Mouse (Mus musculus): ENCODE results near the gene Ccdc39. TPM values are rescaled to one million over a fixed set of nuclear protein-coding genes. Genes with fewer than 3 reads are reported as not detected.

The Ccdc39 gene
- under 1 TPM; 0.22 to 0.25 TPM for total RNA-seq (2021)
- long read RNA-seq, experiment 1, result 0 reads
- long read RNA-seq, experiment 2, partial matches to known transcripts, result 0 of 1 reads
- long read RNA-seq, experiment 2, other reads (novel, unspliced or antisense), result 1 of 1 reads

DNA sequence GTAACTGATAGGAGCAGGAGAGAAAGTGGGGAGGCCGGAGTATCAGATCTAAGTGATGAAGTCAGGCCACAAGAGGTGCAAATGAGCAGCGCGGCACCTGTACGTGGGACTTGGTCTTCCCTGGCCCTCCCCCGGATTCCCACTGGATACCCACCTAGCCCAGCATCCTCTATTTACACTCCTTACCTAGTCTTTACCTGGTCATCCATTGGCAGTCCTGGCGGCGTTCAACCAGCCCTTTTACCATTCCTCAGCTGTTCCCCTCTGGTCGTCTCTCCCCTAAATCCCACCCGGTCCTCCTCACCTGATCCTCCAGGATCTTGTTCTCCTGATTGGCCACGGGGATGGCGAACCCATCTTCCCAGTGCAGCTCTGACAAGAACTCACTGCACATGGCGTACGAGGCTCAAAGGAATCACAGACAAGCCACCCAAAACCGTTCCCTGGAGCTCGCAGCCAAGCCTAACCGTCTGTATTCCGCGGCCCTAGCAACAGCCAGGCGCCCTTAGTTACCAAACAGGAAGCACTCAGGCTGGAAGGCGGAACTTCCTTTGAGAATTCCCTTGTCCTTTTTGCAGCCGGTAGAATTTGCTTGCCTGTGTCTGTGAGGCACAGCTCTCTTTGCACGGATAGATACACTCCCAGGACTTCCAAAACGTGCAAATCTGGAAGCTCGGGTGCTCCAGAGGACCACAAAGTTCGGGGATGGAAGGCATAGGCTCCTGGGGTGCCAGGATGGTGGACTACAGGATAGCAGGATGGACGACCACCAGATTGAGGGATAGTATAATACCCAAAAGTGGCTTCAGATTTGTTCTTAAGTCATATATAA lies at the start of gene Ccdc39:
TSS of gene Ccdc39 (minus strand) at position 510 of the 832 bp plus-strand sequence.
- intact Hi-C loops (cut with DNase I; ENCODE audit: low total_unique reads), result no loop called here
- DNase-seq, result peak; percentile 67

DNA sequence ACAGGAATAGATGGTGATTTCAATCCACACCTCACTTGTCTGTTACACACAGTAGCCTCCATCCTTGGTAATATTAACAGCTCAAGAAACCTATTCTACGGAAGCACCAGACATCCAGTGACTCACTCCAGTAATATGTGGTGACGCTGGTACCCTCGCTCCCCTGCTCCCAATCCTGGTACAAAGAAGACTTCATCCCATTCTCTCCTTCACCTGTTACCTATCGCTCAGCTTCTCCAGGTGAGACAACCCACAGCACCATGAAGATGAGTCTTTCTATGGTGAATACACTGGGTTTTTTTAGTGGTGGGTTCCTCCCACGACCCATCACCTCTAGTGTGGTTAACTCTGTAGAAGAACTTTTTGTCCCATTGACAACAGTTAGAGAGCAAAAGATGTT lies 49.3 kb upstream of the Ccdc39 start:
- DNase-seq, result no peak
- intact Hi-C loops (cut with DNase I; ENCODE audit: low total_unique reads), result no loop called here

- no peak for DNase-seq
- intact Hi-C loops (cut with DNase I; ENCODE audit: low total_unique reads), result no loop called here
Observed at GRCm38 (mm10) chr3:33887438-33887837, 43.3 kb upstream of the Ccdc39 start.

- intact Hi-C loops (cut with DNase I; ENCODE audit: low total_unique reads), result no loop called here
Observed at GRCm38 (mm10) chr3:33883105-33883504, 39.0 kb upstream of the Ccdc39 start.

DNA sequence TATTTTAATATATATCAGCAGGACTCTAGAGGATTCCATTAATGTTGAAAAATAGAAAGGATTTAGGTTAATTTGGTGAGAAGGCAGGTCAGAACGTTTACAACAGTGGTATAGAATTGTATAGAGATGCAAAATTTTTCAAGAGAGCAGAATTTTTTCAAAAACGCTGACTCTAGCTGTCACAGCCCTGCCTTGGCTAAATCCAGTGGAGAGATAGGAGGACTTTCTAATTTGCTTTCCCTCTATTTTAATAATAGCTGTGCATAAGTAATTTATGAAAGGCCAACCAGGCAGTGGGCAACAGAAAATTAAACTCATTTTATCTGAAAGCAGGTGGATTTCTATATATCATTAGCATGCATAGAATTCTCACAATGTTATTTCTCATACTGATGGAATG lies 38.6 kb upstream of the Ccdc39 start:
- no peak for DNase-seq
- intact Hi-C loops (cut with DNase I; ENCODE audit: low total_unique reads), result no loop called here

More at GRCm38 (mm10) chr3:33883105-33883504, 39.0 kb upstream of the Ccdc39 start:
- DNase-seq, result no peak

GRCm38 (mm10) chr3:33878661-33879060 lies 34.6 kb upstream of the Ccdc39 start:
- no peak for DNase-seq
- intact Hi-C loops (cut with DNase I; ENCODE audit: low total_unique reads), result no loop called here

GRCm38 (mm10) chr3:33874456-33875286 lies 30.6 kb upstream of the Ccdc39 start:
- intact Hi-C loops (cut with DNase I; ENCODE audit: low total_unique reads), result no loop called here
- no peak for DNase-seq

DNA sequence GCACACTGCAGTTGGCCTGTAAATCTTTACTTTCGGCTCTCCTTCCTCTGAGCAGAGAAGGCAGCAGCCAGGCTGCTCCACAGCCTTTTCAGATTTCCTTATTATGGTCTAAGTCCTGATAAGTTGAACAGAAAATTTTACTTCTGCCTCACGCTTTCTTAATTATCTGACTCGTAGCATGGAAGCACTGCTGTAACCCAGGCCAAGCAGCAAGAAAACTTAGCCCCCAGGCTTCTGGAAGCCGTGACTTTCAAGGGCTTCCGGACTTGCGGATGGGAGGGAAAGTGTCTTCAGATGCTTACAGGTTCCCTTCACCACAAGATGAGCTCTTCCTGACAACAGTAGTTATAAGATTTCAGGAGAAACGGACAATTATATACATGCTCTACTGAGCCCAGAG lies 29.7 kb upstream of the Ccdc39 start:
- DNase-seq, result no peak
- intact Hi-C loops (cut with DNase I; ENCODE audit: low total_unique reads), result no loop called here

DNA sequence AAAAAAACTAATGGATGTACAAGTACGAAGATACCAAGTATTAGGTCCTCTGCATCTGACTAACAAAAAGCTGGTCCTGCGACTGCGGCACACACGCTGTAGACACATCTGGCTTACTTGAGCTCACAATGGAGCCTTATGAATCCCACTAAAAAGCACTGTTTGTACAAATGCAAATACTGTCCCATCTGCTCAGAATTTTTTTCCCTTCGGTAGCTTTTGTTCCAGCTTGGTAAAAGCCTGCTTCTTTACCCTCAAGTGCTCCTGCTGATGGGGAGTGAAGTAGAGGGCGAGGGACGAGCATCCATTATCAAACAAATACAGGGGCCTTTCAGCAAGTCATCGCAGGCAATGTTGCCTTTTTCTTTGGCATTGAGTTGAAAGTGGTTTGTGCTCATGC lies 29.3 kb upstream of the Ccdc39 start:
- intact Hi-C loops (cut with DNase I; ENCODE audit: low total_unique reads), result no loop called here
- no peak for DNase-seq

- no peak for DNase-seq
- intact Hi-C loops (cut with DNase I; ENCODE audit: low total_unique reads), result no loop called here
Observed at GRCm38 (mm10) chr3:33864000-33864540, 20.0 kb upstream of the Ccdc39 start.

DNA sequence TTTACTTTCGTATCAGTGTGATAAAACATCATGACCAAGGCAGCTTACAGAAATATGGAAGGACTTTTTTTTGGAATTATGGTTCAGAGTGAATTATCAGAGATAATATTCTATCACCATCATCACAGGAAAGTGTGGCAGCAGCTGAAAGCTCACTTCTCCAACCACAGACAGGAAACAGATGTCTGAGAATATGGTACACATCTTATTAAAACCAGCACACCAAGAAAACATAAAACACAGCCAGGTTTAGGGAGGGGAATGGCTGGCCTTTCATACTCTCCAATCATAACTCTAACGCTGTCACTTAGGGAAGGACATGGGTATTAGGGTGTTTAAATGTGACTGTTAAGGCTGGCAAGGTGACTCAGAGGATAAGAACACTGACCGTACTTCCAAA lies 14.8 kb upstream of the Ccdc39 start:
- intact Hi-C loops (cut with DNase I; ENCODE audit: low total_unique reads), result no loop called here
- no peak for DNase-seq

GRCm38 (mm10) chr3:33853062-33853461 lies 9.0 kb upstream of the Ccdc39 start:
- intact Hi-C loops (cut with DNase I; ENCODE audit: low total_unique reads), result no loop called here
- DNase-seq, result no peak

- DNase-seq, result no peak
- intact Hi-C loops (cut with DNase I; ENCODE audit: low total_unique reads), result no loop called here
Observed at GRCm38 (mm10) chr3:33850856-33851255, 6.7 kb upstream of the Ccdc39 start.

- no peak for DNase-seq
- intact Hi-C loops (cut with DNase I; ENCODE audit: low total_unique reads), result no loop called here
Observed at GRCm38 (mm10) chr3:33846639-33847038, 2.5 kb upstream of the Ccdc39 start.

- no peak for DNase-seq
- intact Hi-C loops (cut with DNase I; ENCODE audit: low total_unique reads), result no loop called here
Observed at GRCm38 (mm10) chr3:33838877-33839276, 5.2 kb downstream of the Ccdc39 start.

DNA sequence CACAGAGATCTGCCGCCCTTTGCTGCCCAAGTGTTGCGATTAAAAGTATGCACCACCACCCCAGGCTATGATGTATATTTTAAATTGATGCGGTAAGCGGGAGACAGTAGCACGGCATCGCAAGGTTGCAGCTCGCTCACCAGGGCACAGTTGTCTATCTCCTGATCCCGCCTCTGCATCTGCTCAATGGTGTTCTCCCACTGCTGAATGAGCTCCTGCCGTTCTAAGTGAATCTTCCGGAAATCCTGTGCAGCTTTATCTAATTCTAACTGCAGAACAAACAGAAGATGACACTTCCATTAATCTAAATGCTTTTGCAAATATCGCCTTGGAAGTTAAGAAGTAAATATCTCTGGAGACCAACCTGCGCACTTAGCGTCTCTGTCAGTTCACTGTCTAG lies 7.5 kb downstream of the Ccdc39 start:
- intact Hi-C loops (cut with DNase I; ENCODE audit: low total_unique reads), result no loop called here
- no peak for DNase-seq

GRCm38 (mm10) chr3:33832351-33832750 lies 11.8 kb downstream of the Ccdc39 start:
- intact Hi-C loops (cut with DNase I; ENCODE audit: low total_unique reads), result no loop called here
- no peak for DNase-seq

DNA sequence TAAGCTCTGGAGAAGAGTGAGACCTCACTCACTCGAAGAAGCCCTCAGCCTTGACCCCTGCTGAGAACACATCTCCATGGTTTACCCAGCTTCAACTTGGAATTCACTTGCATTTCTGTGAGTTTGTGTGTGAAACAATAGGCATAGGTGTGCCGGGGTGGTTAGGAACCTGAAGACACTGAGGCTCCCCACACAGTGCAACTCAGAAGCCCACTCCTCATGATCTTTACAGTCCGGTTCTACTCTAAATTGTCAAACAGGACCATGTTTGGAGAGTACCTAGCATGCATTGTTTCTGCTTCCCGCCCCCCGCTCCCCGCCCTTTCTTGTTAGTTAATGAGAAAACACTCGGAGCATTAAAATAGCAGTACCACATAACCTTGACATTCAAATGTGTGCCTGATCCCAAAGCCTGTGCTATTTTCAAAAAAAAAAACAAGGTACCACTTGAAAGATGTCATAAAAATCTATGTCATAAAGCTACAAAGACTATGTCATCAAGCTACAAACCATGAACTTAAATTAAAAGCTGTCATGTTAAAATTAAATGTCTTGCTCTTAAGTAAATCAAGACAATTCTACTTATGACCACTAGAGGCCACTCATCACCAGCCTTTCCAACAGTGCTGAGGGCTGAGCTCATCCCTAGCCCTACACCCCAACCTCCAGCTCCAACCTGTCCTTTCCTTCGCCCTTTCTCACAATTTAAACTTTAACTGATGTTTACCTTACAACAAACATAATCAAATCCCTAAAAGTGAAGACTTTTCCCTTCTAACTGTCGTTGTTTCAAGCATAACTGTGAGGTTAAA lies 19.8 kb downstream of the Ccdc39 start:
- intact Hi-C loops (cut with DNase I; ENCODE audit: low total_unique reads), result no loop called here
- peak; percentile 16 for DNase-seq

GRCm38 (mm10) chr3:33807151-33807550 lies 37.0 kb downstream of the Ccdc39 start:
- intact Hi-C loops (cut with DNase I; ENCODE audit: low total_unique reads), result no loop called here
- DNase-seq, result no peak

- intact Hi-C loops (cut with DNase I; ENCODE audit: low total_unique reads), result no loop called here
Observed at GRCm38 (mm10) chr3:33800513-33800820, 43.6 kb downstream of the Ccdc39 start.

More at GRCm38 (mm10) chr3:33800513-33800820, 43.6 kb downstream of the Ccdc39 start:
- no peak for DNase-seq

Data from gastrocnemius, postnatal 14 days (tissue).